Mouse (Mus musculus) cortical plate, adult 2 months (tissue): ENCODE data around the gene Rnf26. TPM values are rescaled to one million over a fixed set of nuclear protein-coding genes. Genes with fewer than 3 reads are reported as not detected.
"Not testable (repeated sequence)": the region's sequence is repeated elsewhere in the genome, so short reads cannot be mapped to it uniquely, and the experiment has no call there.

ENCODE experiments used
- H3K27ac ChIP-seq: fragments of 200-500 bp; 2 replicates; pipeline ENCODE4 v1.5.1; 2012; ENCODE audit warnings: low read length, control low read depth, inconsistent platforms; ENCODE audit not compliant: insufficient read depth
- H3K4me1 ChIP-seq: fragments of 200-500 bp; 2 replicates; pipeline ENCODE4 v1.6.1; 2011; ENCODE audit warnings: low read length; ENCODE audit not compliant: control insufficient read depth, insufficient read depth
- H3K4me3 ChIP-seq: fragments of 200-500 bp; 2 replicates; pipeline ENCODE4 v1.5.1; 2011; ENCODE audit warnings: mild to moderate bottlenecking, low read length, control low read depth; ENCODE audit not compliant: insufficient read depth
- CTCF ChIP-seq: fragments of 200-500 bp; IDR thresholded peaks from 2 replicates; pipeline ENCODE4 v1.5.1; 2011; ENCODE audit warnings: mild to moderate bottlenecking, control low read depth, low read length; ENCODE audit not compliant: insufficient read depth; ENCODE audit errors: extremely low read depth
- POLR2A ChIP-seq: fragments of 200-500 bp; IDR thresholded peaks from 2 replicates; pipeline ENCODE4 v1.6.1; 2011; ENCODE audit warnings: mild to moderate bottlenecking, low read length, control low read depth; ENCODE audit not compliant: insufficient read depth; ENCODE audit errors: extremely low read depth
- polyA plus RNA-seq: library from polyadenylated mRNA; depleted of rRNA; stranded (reverse); fragments of >200 nt; gene quantifications from 2 replicates; pipeline ENCODE4 v1.2.3, GENCODE M21; 2012

The Rnf26 gene
- polyA plus RNA-seq, 1 experiment, result 29.5 TPM

DNA sequence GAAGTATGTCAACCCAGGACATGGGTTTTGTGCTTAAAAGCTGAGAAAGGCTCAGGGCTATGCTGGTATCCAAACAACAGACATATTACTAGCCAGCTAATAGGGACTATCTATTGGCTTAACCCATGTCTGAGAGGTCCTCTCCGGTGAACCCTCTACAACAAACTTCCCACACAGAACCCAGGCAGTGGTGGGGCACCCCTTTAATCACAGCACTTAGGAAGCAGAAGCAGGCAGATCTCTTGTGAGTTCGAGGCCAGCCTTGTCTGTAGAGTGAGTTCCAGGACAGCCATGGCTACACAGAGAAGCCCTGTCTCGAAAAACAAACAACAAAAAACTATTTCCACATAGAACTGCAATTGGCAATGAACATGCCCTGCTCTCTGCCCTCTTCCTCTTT, 13.4 kb upstream of the Rnf26 start:
- peaks cover 3% of the 10 kb centered on the region; the same call in 1 of the 2 replicates for H3K4me1 ChIP-seq
- H3K27ac ChIP-seq, result no peak overlapping the region
- H3K4me3 ChIP-seq, result no peak overlapping the region
- TF ChIP-seq CTCF, result no peak
- no peak for TF ChIP-seq POLR2A

GRCm38 (mm10) chr9:44125546-44126428, 12.5 kb upstream of the Rnf26 start:
- Histone ChIP-seq H3K4me3 (no peak overlapping the region), H3K27ac (no peak overlapping the region)
- TF ChIP-seq POLR2A (no peak), CTCF (peak; percentile 95)

GRCm38 (mm10) chr9:44125026-44125425, 11.7 kb upstream of the Rnf26 start:
- Histone ChIP-seq H3K27ac (no peak overlapping the region), H3K4me1 (peaks cover 3% of the 10 kb centered on the region; the same call in 1 of the 2 replicates), H3K4me3 (no peak overlapping the region)
- no peak for TF ChIP-seq CTCF
- TF ChIP-seq POLR2A, result no peak

More at GRCm38 (mm10) chr9:44125546-44126428, 12.5 kb upstream of the Rnf26 start:
- H3K4me1 ChIP-seq, result peaks cover 3% of the 10 kb centered on the region; the same call in 1 of the 2 replicates

DNA sequence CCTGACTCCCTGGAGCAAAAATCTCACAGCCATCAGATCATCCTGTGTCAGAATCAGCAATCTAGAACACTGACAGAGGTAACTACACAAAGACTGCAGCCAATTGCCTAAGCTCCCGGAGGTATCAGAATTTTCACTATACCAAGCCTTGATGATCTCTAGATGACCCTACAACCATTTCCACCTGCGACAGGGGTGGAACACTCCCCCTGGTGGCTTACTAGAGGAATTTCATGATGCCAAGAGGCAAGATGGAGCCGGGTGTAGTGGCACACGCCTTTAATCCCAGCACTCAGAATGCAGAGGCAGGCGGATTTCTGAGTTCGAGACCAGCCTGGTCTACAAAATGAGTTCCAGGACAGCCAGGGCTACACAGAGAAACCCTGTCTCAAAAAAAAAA, 11.0 kb upstream of the Rnf26 start:
- no peak overlapping the region for H3K4me3 ChIP-seq
- peaks cover 3% of the 10 kb centered on the region; the same call in 1 of the 2 replicates for H3K4me1 ChIP-seq
- H3K27ac ChIP-seq, result no peak overlapping the region
- TF ChIP-seq CTCF (peak; percentile 45), POLR2A (no peak)

DNA sequence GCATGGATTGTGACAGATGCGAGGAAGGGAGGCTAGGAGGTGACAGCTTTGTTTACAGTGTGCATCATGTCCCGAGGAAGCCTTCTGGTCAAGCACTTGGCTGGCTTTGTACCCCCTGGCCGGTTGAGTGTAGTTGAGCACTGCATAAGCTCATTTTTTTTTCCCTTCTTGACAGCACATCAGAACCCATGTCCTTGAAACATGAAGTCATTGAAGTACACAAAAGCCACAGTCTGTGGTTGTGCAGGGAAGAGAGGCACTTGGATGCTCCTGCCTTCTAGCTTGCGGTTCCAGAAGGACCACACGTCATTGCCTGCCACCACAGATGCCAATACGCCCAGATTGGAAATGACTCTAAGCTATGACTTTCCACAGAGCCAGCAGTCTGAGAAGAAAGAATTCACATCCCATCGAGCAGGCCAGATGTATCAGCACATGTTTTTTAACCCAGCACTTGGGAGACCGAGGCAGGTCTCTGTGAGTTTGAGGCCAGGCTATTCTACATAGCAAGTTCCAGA, 6.7 kb upstream of the Rnf26 start:
- no peak overlapping the region for H3K27ac ChIP-seq
- no peak overlapping the region for H3K4me3 ChIP-seq
- no peak for TF ChIP-seq POLR2A
- no peak for TF ChIP-seq CTCF
- no peaks in the 10 kb centered on the region for H3K4me1 ChIP-seq

GRCm38 (mm10) chr9:44119011-44119410, 5.7 kb upstream of the Rnf26 start:
- TF ChIP-seq CTCF (peak; percentile 50), POLR2A (no peak)
- Histone ChIP-seq H3K4me1 (no peaks in the 10 kb centered on the region), H3K4me3 (no peak overlapping the region), H3K27ac (no peak overlapping the region)

GRCm38 (mm10) chr9:44116182-44116581, 2.9 kb upstream of the Rnf26 start:
- Histone ChIP-seq H3K4me3 (no peak overlapping the region), H3K27ac (no peak overlapping the region), H3K4me1 (no peaks in the 10 kb centered on the region)
- TF ChIP-seq CTCF (no peak), POLR2A (no peak)

GRCm38 (mm10) chr9:44115599-44115998, 2.3 kb upstream of the Rnf26 start:
- Histone ChIP-seq H3K27ac (no peak overlapping the region), H3K4me3 (no peak overlapping the region), H3K4me1 (no peaks in the 10 kb centered on the region)
- TF ChIP-seq POLR2A (no peak), CTCF (no peak)

GRCm38 (mm10) chr9:44114453-44114852, 1.1 kb upstream of the Rnf26 start:
- Histone ChIP-seq H3K4me3 (no peak overlapping the region), H3K27ac (no peak overlapping the region), H3K4me1 (0 out of 2 replicates have a peak, but pooled peaks cover 2% of the 10 kb centered on the region)
- TF ChIP-seq POLR2A (no peak), CTCF (no peak)

DNA sequence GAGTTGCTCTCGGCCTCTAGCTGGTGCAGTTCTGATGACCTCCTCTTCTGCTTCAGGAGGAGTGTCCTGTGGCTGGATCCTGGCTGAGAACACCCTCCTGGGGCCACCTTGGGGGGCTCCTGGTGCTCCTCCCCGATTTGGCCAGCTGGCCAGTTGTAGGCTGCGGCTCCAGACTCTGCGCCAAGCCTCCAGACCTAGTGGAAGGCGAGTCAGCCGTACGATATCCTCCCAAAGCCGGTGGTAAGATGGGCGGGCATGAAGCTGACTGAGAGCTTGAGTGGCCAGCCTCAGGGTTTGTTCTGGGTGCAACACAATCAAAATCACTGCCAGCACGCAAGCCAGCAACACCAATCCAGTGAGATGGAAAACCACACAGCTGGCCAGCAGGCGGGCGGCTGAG, 1.4 kb downstream of the Rnf26 start:
- not testable (repeated sequence) for H3K27ac ChIP-seq, H3K4me3 ChIP-seq, H3K4me1 ChIP-seq
